Mouse (Mus musculus): ENCODE results near the gene Atf4. TPM values are rescaled to one million over a fixed set of nuclear protein-coding genes. Genes with fewer than 3 reads are reported as not detected.

The Atf4 gene
- total and polyA plus RNA-seq, 3 experiments = 85.1 to 444 (median 351) TPM

GRCm38 (mm10) chr15:80250586-80250985 is 4.4 kb upstream of the Atf4 start:
- peak overlapping the region; percentile 34 for H3K9ac ChIP-seq (ENCODE audit: control insufficient read depth, low read depth, low read length, poor library complexity, severe bottlenecking)
- H3K27ac ChIP-seq (ENCODE audit: control insufficient read depth, low read depth, low read length) = peak overlapping the region; percentile 81
- no peaks in the 10 kb centered on the region for H3K9me3 ChIP-seq (replicated peaks; ENCODE audit: insufficient read depth, low read length)
- peaks cover 7% of the 10 kb centered on the region for H3K79me2 ChIP-seq (ENCODE audit: control insufficient read depth, insufficient read depth, low read length, poor library complexity)
- peak; percentile 55 to 75 for TF ChIP-seq EP300 (IDR thresholded peaks at IDR 0.05; ENCODE audit: low read depth in 1 of 2, low read length in 2 of 2)
- no peak for TF ChIP-seq ZC3H11A (IDR thresholded peaks at IDR 0.05; ENCODE audit: low read depth, low read length)
- TF ChIP-seq GATA1 (IDR thresholded peaks at IDR 0.05; ENCODE audit: low read depth, low read length) = peak; percentile 82
- TF ChIP-seq UBTF (IDR thresholded peaks at IDR 0.05; ENCODE audit: borderline replicate concordance, insufficient read depth, low read depth, low read length) = no peak
- TF ChIP-seq TCF12 (IDR thresholded peaks at IDR 0.05; ENCODE audit: low read depth, low read length) = peak; percentile 70
- peak; percentile 29; the same call in 1 of the 2 replicates for TF ChIP-seq TBP (IDR thresholded peaks at IDR 0.05; ENCODE audit: low read depth, low read length)
- no peak for TF ChIP-seq MYC (IDR thresholded peaks at IDR 0.05; ENCODE audit: low read depth, low read length)
- no peak for TF ChIP-seq E2F4 (IDR thresholded peaks at IDR 0.05; ENCODE audit: borderline replicate concordance, low read depth, low read length)
- TF ChIP-seq MXI1 (IDR thresholded peaks at IDR 0.05; ENCODE audit: low read depth, low read length) = peak; percentile 58
- no peak for TF ChIP-seq MYB (IDR thresholded peaks at IDR 0.05; ENCODE audit: low read depth, low read length)
- no peak for TF ChIP-seq MAX (IDR thresholded peaks at IDR 0.05; ENCODE audit: low read length)
- TF ChIP-seq MAFK (IDR thresholded peaks at IDR 0.05; ENCODE audit: borderline replicate concordance, low read depth, low read length) = no peak
- no peak for TF ChIP-seq CHD1 (IDR thresholded peaks at IDR 0.05; ENCODE audit: low read depth, low read length)
- TF ChIP-seq ZNF384 (IDR thresholded peaks at IDR 0.05; ENCODE audit: low read depth, low read length) = no peak
- TF ChIP-seq ETS1 (IDR thresholded peaks at IDR 0.05; ENCODE audit: low read depth, low read length) = peak; percentile 70
- no peak for TF ChIP-seq CHD2 (IDR thresholded peaks at IDR 0.05; ENCODE audit: low read length)
- TF ChIP-seq MEF2A (IDR thresholded peaks at IDR 0.05; ENCODE audit: extremely low read depth, insufficient replicate concordance, low read depth, low read length, poor library complexity, severe bottlenecking) = no peak
- TF ChIP-seq CTCF (IDR thresholded peaks at IDR 0.05 in 2 of 3, conservative IDR thresholded peaks at IDR 0.05 in 1 of 3; ENCODE audit: control insufficient read depth in 1 of 3, insufficient read depth in 1 of 3, low read depth in 2 of 3, low read length in 3 of 3, poor library complexity in 1 of 3, severe bottlenecking in 1 of 3) = no peak
- 0 out of 2 replicates have a peak, but pooled peaks have one; percentile 47 for TF ChIP-seq SIN3A (IDR thresholded peaks at IDR 0.05; ENCODE audit: low read length)
- TF ChIP-seq SMC3 (IDR thresholded peaks at IDR 0.05; ENCODE audit: low read depth, low read length) = no peak
- TF ChIP-seq ZMIZ1 (IDR thresholded peaks at IDR 0.05; ENCODE audit: low read depth, low read length) = no peak
- no peaks in the 10 kb centered on the region for H3K27me3 ChIP-seq (ENCODE audit: control insufficient read depth in 1 of 2, insufficient read depth in 2 of 2, low read length in 2 of 2)
- peaks cover 6 to 17% of the 10 kb centered on the region in 2 experiments for H3K4me1 ChIP-seq (ENCODE audit: control insufficient read depth in 1 of 2, insufficient read depth in 2 of 2, low read length in 2 of 2)
- peak; percentile 71 for DNase-seq (ENCODE audit: low read depth, low spot score)
- peaks cover 9 to 15% of the 10 kb centered on the region in 2 experiments for H3K36me3 ChIP-seq (ENCODE audit: control insufficient read depth in 1 of 2, insufficient read depth in 2 of 2, low read length in 2 of 2)
- H3K4me3 ChIP-seq (ENCODE audit: control insufficient read depth in 1 of 2, insufficient read depth in 1 of 2, low read depth in 2 of 2, low read length in 2 of 2) = no peak overlapping the region

DNA sequence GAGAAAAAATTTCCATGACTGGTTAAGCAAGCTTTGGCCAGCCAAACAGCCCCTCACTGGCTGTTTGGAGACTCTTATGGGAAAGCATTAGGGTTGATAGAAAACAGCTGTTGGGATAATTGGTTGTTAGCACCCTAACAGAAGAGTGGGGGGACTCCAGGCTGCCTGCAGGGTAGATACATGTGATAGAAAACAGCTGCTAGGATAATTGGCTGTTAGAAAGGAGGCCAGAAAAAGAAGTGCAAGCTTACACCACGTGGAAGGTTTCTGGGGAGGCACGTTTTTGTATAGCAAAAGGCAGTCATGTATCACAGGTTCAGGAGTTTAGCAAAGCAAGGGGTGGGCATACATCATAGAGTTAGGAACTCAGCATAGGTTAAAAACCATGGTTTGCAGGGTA is 1.5 kb upstream of the Atf4 start:
- Histone ChIP-seq H3K27ac (ENCODE audit: control insufficient read depth, low read depth, low read length) (peak overlapping the region; percentile 12; the same call in 1 of the 2 replicates), H3K4me3 (ENCODE audit: control insufficient read depth in 1 of 2, insufficient read depth in 1 of 2, low read depth in 2 of 2, low read length in 2 of 2) (no peak overlapping the region), H3K79me2 (ENCODE audit: control insufficient read depth, insufficient read depth, low read length, poor library complexity) (peaks cover 24% of the 10 kb centered on the region), H3K4me1 (ENCODE audit: control insufficient read depth in 1 of 2, insufficient read depth in 2 of 2, low read length in 2 of 2) (peaks cover 6 to 28% of the 10 kb centered on the region in 2 experiments), H3K36me3 (ENCODE audit: control insufficient read depth in 1 of 2, insufficient read depth in 2 of 2, low read length in 2 of 2) (peaks cover 14 to 26% of the 10 kb centered on the region in 2 experiments), H3K9ac (ENCODE audit: control insufficient read depth, low read depth, low read length, poor library complexity, severe bottlenecking) (no peak overlapping the region), H3K9me3 (replicated peaks; ENCODE audit: insufficient read depth, low read length) (no peaks in the 10 kb centered on the region), H3K27me3 (ENCODE audit: control insufficient read depth in 1 of 2, insufficient read depth in 2 of 2, low read length in 2 of 2) (no peaks in the 10 kb centered on the region)
- DNase-seq (ENCODE audit: low read depth, low spot score) = no peak
- no peak for TF ChIP-seq EP300 (IDR thresholded peaks at IDR 0.05; ENCODE audit: low read depth in 1 of 2, low read length in 2 of 2)
- no peak for TF ChIP-seq MEF2A (IDR thresholded peaks at IDR 0.05; ENCODE audit: extremely low read depth, insufficient replicate concordance, low read depth, low read length, poor library complexity, severe bottlenecking)
- TF ChIP-seq TCF12 (IDR thresholded peaks at IDR 0.05; ENCODE audit: low read depth, low read length) = no peak
- no peak for TF ChIP-seq KAT2A (conservative IDR thresholded peaks at IDR 0.05; ENCODE audit: low read depth, low read length)
- no peak for TF ChIP-seq MAZ (IDR thresholded peaks at IDR 0.05; ENCODE audit: low read depth, low read length)
- no peak for TF ChIP-seq ELF1 (IDR thresholded peaks at IDR 0.05; ENCODE audit: low read depth, low read length)
- TF ChIP-seq USF2 (IDR thresholded peaks at IDR 0.05; ENCODE audit: borderline replicate concordance in 1 of 2, insufficient read depth in 1 of 2, low read depth in 1 of 2, low read length in 2 of 2) = no peak
- TF ChIP-seq USF1 (IDR thresholded peaks at IDR 0.05; ENCODE audit: low read depth, low read length) = no peak
- no peak for TF ChIP-seq SMC3 (IDR thresholded peaks at IDR 0.05; ENCODE audit: low read depth, low read length)
- TF ChIP-seq ZMIZ1 (IDR thresholded peaks at IDR 0.05; ENCODE audit: low read depth, low read length) = no peak
- TF ChIP-seq POLR2AphosphoS5 (IDR thresholded peaks at IDR 0.05; ENCODE audit: borderline replicate concordance, low read depth, low read length) = no peak
- TF ChIP-seq RAD21 (IDR thresholded peaks at IDR 0.05; ENCODE audit: low read depth, low read length) = no peak
- TF ChIP-seq MAFK (IDR thresholded peaks at IDR 0.05; ENCODE audit: borderline replicate concordance, low read depth, low read length) = no peak
- no peak for TF ChIP-seq NRF1 (IDR thresholded peaks at IDR 0.05; ENCODE audit: insufficient read depth, low read depth, low read length, poor library complexity, severe bottlenecking)
- no peak for TF ChIP-seq SIN3A (IDR thresholded peaks at IDR 0.05; ENCODE audit: low read length)
